Mouse (Mus musculus) kidney, adult 9 months (tissue): Measurements from ENCODE around the gene Rwdd3.

Source experiments
- DNase-seq: peaks from one replicate; pipeline ENCODE4 v3.0.0; 2022

Gene Rwdd3

GRCm38 (mm10) chr3:121171243-121171871 is at the start of gene Rwdd3:
Gene Rwdd3, minus strand, starts transcription at chr3:121171695.
- peak; percentile 93 for DNase-seq

GRCm38 (mm10) chr3:121217011-121217410 is 45.5 kb upstream of the Rwdd3 start:
- DNase-seq: no peak

- no peak for DNase-seq
These were observed 42.0 kb upstream of the Rwdd3 start for GRCm38 (mm10) chr3:121213501-121213900.

DNA sequence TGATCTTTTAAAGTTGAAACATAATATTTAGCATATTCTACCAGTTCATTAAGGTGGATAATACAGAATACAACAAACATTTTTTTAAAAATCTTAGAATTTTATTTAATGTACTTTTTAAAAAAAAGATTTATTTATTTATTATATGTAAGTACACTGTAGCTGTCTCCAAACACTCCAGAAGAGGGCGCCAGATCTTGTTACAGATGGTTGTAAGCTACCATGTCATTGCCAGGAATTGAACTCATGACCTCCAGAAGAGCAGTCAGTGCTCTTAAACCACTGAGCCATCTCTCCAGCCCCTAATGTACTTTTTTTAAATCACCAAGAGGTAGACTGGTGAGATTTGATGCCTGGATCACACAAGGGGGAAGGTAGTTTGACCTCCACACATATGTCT is 40.7 kb upstream of the Rwdd3 start:
- peak; percentile 30 for DNase-seq

GRCm38 (mm10) chr3:121208994-121209393 is 37.5 kb upstream of the Rwdd3 start:
- no peak for DNase-seq

- no peak for DNase-seq
These were observed 34.8 kb upstream of the Rwdd3 start for GRCm38 (mm10) chr3:121206202-121206882.

DNA sequence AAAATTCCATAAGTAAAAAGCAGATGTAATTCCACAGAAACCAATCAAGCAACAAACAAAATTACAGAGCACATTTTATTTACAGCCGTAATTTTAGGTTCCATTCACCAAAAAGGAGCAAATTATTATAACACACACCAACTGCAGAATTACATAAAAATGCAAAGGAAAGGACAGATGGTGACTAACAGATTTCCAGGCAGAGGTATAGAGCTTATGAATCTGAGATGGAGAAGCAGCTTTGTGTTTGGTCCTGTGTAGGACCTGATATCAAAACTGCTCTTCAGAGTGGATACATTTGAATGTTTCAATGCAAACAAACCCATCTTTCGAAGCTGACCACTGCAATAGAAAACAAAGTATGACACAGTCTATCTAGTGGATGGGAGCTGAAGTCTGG is 31.1 kb upstream of the Rwdd3 start:
- DNase-seq: no peak

GRCm38 (mm10) chr3:121201012-121201747 is 29.7 kb upstream of the Rwdd3 start:
- no peak for DNase-seq

DNA sequence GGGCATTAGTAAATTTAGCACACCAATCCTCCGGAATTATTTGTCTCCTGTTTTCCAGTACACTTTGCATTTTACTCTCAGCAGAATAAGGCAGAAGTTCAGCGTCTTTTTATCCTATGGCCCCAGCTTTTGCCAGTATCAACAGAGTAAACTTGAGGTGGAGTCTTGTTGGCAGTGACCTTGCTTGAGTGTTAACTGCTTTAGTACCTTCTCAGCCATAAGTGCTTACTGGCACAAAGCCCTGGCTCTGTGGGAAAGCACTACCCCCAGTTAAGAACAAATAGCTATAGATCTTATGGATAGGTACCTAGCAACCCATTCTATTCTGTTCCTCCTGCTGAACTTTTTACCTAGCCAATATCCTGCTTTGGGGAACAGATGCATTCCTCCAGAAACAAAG is 17.7 kb upstream of the Rwdd3 start:
- DNase-seq: no peak

DNA sequence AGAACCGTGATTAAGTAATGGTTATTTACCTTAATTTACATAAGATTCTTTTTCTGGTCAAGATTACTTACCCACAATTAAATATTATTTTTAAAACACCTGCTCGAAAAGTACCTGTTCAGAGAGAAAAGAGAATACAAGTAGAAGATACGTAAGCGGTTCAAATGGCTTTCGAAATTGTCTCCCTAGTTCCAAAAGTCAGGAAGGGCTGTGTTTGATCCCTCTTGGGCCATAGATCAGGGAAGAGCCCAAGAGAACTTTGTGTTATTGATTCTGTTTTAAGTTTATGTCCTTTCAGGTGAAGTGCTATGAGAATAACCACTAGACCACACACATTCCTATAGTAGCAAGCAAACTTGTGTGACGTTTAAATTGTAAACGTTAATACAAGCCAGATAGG is 16.0 kb upstream of the Rwdd3 start:
- DNase-seq: no peak

DNA sequence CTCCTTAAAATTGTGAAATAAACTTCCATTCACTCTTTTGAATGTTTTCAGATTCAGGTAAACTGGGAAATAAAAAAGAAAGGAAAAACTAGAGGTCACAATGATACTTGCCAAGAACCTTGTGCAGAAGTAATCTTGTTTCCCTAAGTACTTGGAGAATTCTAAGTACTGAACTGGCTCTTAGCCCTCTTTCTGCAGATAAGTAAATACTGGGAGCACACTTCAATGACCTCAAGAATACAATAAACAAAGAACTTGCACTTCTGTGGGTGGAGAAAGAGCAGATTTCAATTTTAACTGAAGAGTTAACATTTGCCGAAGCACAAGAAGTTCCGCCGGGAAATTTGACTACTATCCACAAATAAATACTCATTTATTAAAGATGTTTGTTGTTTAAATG is 15.4 kb upstream of the Rwdd3 start:
- no peak for DNase-seq

GRCm38 (mm10) chr3:121185197-121185596 is 13.7 kb upstream of the Rwdd3 start:
- no peak for DNase-seq

DNA sequence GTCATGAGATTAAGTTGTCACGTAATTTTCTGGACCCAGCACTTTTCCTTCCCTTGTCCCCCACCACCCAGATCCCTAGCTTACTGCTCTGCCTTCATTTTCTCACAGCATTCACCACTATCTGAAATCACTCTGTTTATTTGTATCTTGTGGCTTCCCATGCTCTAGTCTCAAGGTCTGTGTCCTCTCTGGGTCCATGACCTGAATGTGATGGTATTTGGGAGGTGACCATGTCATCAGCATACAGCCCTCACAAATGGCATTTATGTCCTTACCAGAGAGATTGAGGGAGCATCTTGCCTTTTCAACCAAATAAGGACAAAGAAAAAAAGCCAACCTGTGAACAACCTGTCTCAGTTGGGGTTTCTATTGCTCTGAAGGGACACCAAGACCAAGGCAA is 4.5 kb upstream of the Rwdd3 start:
- DNase-seq: no peak

- no peak for DNase-seq
These were observed 2.9 kb upstream of the Rwdd3 start for GRCm38 (mm10) chr3:121174248-121174945.

GRCm38 (mm10) chr3:121172718-121173117 is 1.2 kb upstream of the Rwdd3 start:
- DNase-seq: no peak

- DNase-seq: peak; percentile 86
These were observed 374 bp upstream of the Rwdd3 start for GRCm38 (mm10) chr3:121171872-121172265.

- DNase-seq: peak; percentile 4
These were observed 864 bp downstream of the Rwdd3 start for GRCm38 (mm10) chr3:121170631-121171030.

GRCm38 (mm10) chr3:121169092-121169942 is 2.2 kb downstream of the Rwdd3 start:
- DNase-seq: no peak

DNA sequence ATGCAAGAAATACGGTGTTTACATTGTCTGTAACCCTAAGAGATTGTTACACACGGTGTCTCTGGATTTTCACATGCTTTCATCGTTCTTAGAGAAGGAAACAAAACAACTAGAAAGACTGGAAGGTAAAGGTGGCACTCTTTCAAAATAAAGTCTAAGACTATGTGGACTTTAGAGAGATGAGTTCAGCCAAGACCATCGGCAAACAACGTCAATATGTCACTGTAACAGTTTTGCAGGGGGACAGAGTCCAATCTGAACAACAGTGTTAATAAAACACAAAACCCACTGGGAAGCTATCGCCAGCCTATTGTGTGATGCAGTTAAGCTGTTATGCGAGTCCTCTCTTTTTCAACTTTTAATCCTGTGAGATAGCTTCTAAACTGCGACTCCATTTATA is 2.9 kb downstream of the Rwdd3 start:
- peak; percentile 16 for DNase-seq

- DNase-seq: peak; percentile 67
These were observed 8.2 kb downstream of the Rwdd3 start for GRCm38 (mm10) chr3:121163271-121163819.

GRCm38 (mm10) chr3:121161661-121162060 is 9.8 kb downstream of the Rwdd3 start:
- DNase-seq: no peak

- no peak for DNase-seq
These were observed 11.1 kb downstream of the Rwdd3 start for GRCm38 (mm10) chr3:121160424-121160823.
